Mouse (Mus musculus) ES-Bruce4 (cell line): Measurements from ENCODE around the gene Klk1.
"Not testable (repeated sequence)": the region's sequence is repeated elsewhere in the genome, so short reads cannot be mapped to it uniquely, and the experiment has no call there.

Experiments
- EP300 ChIP-seq: IDR thresholded peaks from 2 replicates; pipeline ENCODE4 v1.6.1; 2011; ENCODE audit warnings: low read depth, low read length; ENCODE audit not compliant: insufficient read depth
- POLR2A ChIP-seq: IDR thresholded peaks from one replicate; pipeline ENCODE4 v1.8.1; 2011; ENCODE audit warnings: low read length; ENCODE audit not compliant: insufficient read depth

- not testable (repeated sequence) for TF ChIP-seq EP300, POLR2A
These were observed 38.6 kb upstream of the Klk1 start for GRCm38 (mm10) chr7:44186516-44186915.
